Mouse (Mus musculus): ENCODE measurements around the gene Son. TPM values are rescaled to one million over a fixed set of nuclear protein-coding genes. Genes with fewer than 3 reads are reported as not detected.

The Son gene
- polyA plus RNA-seq, 1 experiment from 2014 or later, result 112 TPM

- peak; percentile 52 for DNase-seq (ENCODE audit: low spot score)
- ATAC-seq (replicated peaks; ENCODE audit: low FRiP score, low read depth), result no peak
- WGBS, result 2% methylated on average over 11 of the region's 11 CpGs
Observed at GRCm38 (mm10) chr16:91645995-91646602, 1.2 kb upstream of the Son start.

GRCm38 (mm10) chr16:91646681-91647419 is 456 bp upstream of the Son start, which contains the start of gene Gart:
Gene Gart, minus strand, starts transcription at chr16:91646952.
- no peak for TF ChIP-seq CTCF (IDR thresholded peaks at IDR 0.05; ENCODE audit: low read depth)
- peak; percentile 87 for ATAC-seq (replicated peaks; ENCODE audit: low FRiP score, low read depth)

More at GRCm38 (mm10) chr16:91645995-91646602, 1.2 kb upstream of the Son start:
- H3K4me1 ChIP-seq (replicated peaks; ENCODE audit: insufficient read depth, low read length), result 0 out of 2 replicates have a peak, but pooled peaks cover 4% of the 10 kb centered on the region
- peak overlapping the region; percentile 77 for H3K4me3 ChIP-seq (replicated peaks; ENCODE audit: low read depth, low read length)
- H3K27me3 ChIP-seq (ENCODE audit: insufficient read depth, low read length), result no peaks in the 10 kb centered on the region
- peak; percentile 36; the same call in 1 of the 2 replicates for TF ChIP-seq CTCF (IDR thresholded peaks at IDR 0.05; ENCODE audit: low read depth)
- H3K27ac ChIP-seq, result peak overlapping the region; percentile 98
- peak overlapping the region; percentile 92 for H3K9ac ChIP-seq (ENCODE audit: low read depth, low read length)
- H3K4me2 ChIP-seq (ENCODE audit: low read length), result peak overlapping the region; percentile 96
- peaks cover 14% of the 10 kb centered on the region; the same call in 1 of the 2 replicates for H3K36me3 ChIP-seq (ENCODE audit: insufficient read depth, low read length)
- no peaks in the 10 kb centered on the region for H3K9me3 ChIP-seq (replicated peaks; ENCODE audit: low read length)

GRCm38 (mm10) chr16:91648220-91648550 is 879 bp downstream of the Son start:
- Histone ChIP-seq H3K27me3 (ENCODE audit: insufficient read depth, low read length) (no peaks in the 10 kb centered on the region), H3K4me2 (ENCODE audit: low read length) (peak overlapping the region; percentile 96), H3K9ac (ENCODE audit: low read depth, low read length) (peak overlapping the region; percentile 94), H3K4me1 (replicated peaks; ENCODE audit: insufficient read depth, low read length) (0 out of 2 replicates have a peak, but pooled peaks cover 4% of the 10 kb centered on the region), H3K9me3 (replicated peaks; ENCODE audit: low read length) (no peaks in the 10 kb centered on the region), H3K36me3 (ENCODE audit: insufficient read depth, low read length) (peaks cover 11% of the 10 kb centered on the region), H3K4me3 (replicated peaks; ENCODE audit: low read depth, low read length) (peak overlapping the region; percentile 77), H3K27ac (peak overlapping the region; percentile 98)
- ATAC-seq (replicated peaks; ENCODE audit: low FRiP score, low read depth), result peak; percentile 58
- DNase-seq (ENCODE audit: low spot score), result peak; percentile 83
- no peak for TF ChIP-seq CTCF (IDR thresholded peaks at IDR 0.05; ENCODE audit: low read depth)
- WGBS, result under 1% methylated on average over 24 of the region's 25 CpGs

More at GRCm38 (mm10) chr16:91646681-91647419, 456 bp upstream of the Son start, which contains the start of gene Gart:
- Histone ChIP-seq H3K4me1 (replicated peaks; ENCODE audit: insufficient read depth, low read length) (0 out of 2 replicates have a peak, but pooled peaks cover 4% of the 10 kb centered on the region), H3K4me2 (ENCODE audit: low read length) (peak within 1 kb of the TSS; percentile 96), H3K36me3 (ENCODE audit: insufficient read depth, low read length) (peaks cover 13% of the 10 kb centered on the region), H3K9me3 (replicated peaks; ENCODE audit: low read length) (no peaks in the 10 kb centered on the region), H3K27ac (peak within 1 kb of the TSS; percentile 98), H3K27me3 (ENCODE audit: insufficient read depth, low read length) (no peaks in the 10 kb centered on the region), H3K9ac (ENCODE audit: low read depth, low read length) (peak within 1 kb of the TSS; percentile 94), H3K4me3 (replicated peaks; ENCODE audit: low read depth, low read length) (peak within 1 kb of the TSS; percentile 77)
- WGBS, result under 1% methylated on average over 59 of the region's 59 CpGs
- peak; percentile 94 for DNase-seq (ENCODE audit: low spot score)

GRCm38 (mm10) chr16:91649246-91649645 is 1.9 kb downstream of the Son start:
- Histone ChIP-seq H3K27ac (no peak overlapping the region), H3K4me2 (ENCODE audit: low read length) (peak overlapping the region; percentile 96), H3K36me3 (ENCODE audit: insufficient read depth, low read length) (peaks cover 14% of the 10 kb centered on the region), H3K9ac (ENCODE audit: low read depth, low read length) (no peak overlapping the region), H3K9me3 (replicated peaks; ENCODE audit: low read length) (no peaks in the 10 kb centered on the region), H3K4me1 (replicated peaks; ENCODE audit: insufficient read depth, low read length) (0 out of 2 replicates have a peak, but pooled peaks cover 4% of the 10 kb centered on the region), H3K27me3 (ENCODE audit: insufficient read depth, low read length) (no peaks in the 10 kb centered on the region), H3K4me3 (replicated peaks; ENCODE audit: low read depth, low read length) (peak overlapping the region; percentile 16)
- ATAC-seq (replicated peaks; ENCODE audit: low FRiP score, low read depth), result no peak
- TF ChIP-seq CTCF (IDR thresholded peaks at IDR 0.05; ENCODE audit: low read depth), result no peak
- WGBS, result 62% methylated on average over 3 of the region's 3 CpGs
- no peak for DNase-seq (ENCODE audit: low spot score)

GRCm38 (mm10) chr16:91649781-91650180 is 2.5 kb downstream of the Son start:
- Histone ChIP-seq H3K9me3 (replicated peaks; ENCODE audit: low read length) (no peaks in the 10 kb centered on the region), H3K36me3 (ENCODE audit: insufficient read depth, low read length) (peaks cover 17% of the 10 kb centered on the region), H3K27ac (no peak overlapping the region), H3K4me3 (replicated peaks; ENCODE audit: low read depth, low read length) (no peak overlapping the region), H3K4me1 (replicated peaks; ENCODE audit: insufficient read depth, low read length) (0 out of 2 replicates have a peak, but pooled peaks cover 4% of the 10 kb centered on the region), H3K4me2 (ENCODE audit: low read length) (0 out of 2 replicates have a peak overlapping the region, but pooled peaks have one; percentile 28), H3K27me3 (ENCODE audit: insufficient read depth, low read length) (no peaks in the 10 kb centered on the region), H3K9ac (ENCODE audit: low read depth, low read length) (no peak overlapping the region)
- TF ChIP-seq CTCF (IDR thresholded peaks at IDR 0.05; ENCODE audit: low read depth), result no peak
- ATAC-seq (replicated peaks; ENCODE audit: low FRiP score, low read depth) (no peak), DNase-seq (ENCODE audit: low spot score) (no peak)

DNA sequence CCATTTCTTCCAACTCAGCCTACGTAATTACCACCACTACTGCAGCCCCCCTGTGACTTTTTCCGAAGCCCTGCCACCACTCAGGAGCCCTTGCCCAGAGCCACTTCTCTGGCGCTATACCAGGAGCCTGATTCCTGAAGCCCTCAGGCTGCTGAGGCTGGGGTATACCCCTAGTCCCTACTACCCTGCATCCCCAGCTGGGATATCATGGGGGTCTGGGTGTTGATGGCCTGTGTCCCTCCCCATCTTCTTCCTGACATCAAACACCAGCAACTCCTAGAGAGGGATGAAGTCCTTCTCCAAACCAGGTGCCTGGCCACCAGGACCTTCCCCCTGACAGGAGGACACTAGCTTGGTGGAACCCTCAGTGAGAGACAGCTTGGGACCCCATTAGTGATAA is 4.9 kb downstream of the Son start:
- Histone ChIP-seq H3K4me2 (ENCODE audit: low read length) (no peak overlapping the region), H3K4me1 (replicated peaks; ENCODE audit: insufficient read depth, low read length) (0 out of 2 replicates have a peak, but pooled peaks cover 4% of the 10 kb centered on the region), H3K9ac (ENCODE audit: low read depth, low read length) (no peak overlapping the region), H3K4me3 (replicated peaks; ENCODE audit: low read depth, low read length) (no peak overlapping the region), H3K9me3 (replicated peaks; ENCODE audit: low read length) (no peaks in the 10 kb centered on the region), H3K27ac (no peak overlapping the region), H3K27me3 (ENCODE audit: insufficient read depth, low read length) (no peaks in the 10 kb centered on the region), H3K36me3 (ENCODE audit: insufficient read depth, low read length) (peaks cover 41% of the 10 kb centered on the region)
- ATAC-seq (replicated peaks; ENCODE audit: low FRiP score, low read depth) (no peak), DNase-seq (ENCODE audit: low spot score) (no peak)
- 96% methylated on average over 3 of the region's 3 CpGs for WGBS
- TF ChIP-seq CTCF (IDR thresholded peaks at IDR 0.05; ENCODE audit: low read depth), result no peak
